Mouse (Mus musculus): Measurements from ENCODE around the gene Laptm4a. TPM values are rescaled to one million over a fixed set of nuclear protein-coding genes. Genes with fewer than 3 reads are reported as not detected.

The Laptm4a gene
- polyA plus RNA-seq, 2 experiments: 45.9 to 63.4 TPM

DNA sequence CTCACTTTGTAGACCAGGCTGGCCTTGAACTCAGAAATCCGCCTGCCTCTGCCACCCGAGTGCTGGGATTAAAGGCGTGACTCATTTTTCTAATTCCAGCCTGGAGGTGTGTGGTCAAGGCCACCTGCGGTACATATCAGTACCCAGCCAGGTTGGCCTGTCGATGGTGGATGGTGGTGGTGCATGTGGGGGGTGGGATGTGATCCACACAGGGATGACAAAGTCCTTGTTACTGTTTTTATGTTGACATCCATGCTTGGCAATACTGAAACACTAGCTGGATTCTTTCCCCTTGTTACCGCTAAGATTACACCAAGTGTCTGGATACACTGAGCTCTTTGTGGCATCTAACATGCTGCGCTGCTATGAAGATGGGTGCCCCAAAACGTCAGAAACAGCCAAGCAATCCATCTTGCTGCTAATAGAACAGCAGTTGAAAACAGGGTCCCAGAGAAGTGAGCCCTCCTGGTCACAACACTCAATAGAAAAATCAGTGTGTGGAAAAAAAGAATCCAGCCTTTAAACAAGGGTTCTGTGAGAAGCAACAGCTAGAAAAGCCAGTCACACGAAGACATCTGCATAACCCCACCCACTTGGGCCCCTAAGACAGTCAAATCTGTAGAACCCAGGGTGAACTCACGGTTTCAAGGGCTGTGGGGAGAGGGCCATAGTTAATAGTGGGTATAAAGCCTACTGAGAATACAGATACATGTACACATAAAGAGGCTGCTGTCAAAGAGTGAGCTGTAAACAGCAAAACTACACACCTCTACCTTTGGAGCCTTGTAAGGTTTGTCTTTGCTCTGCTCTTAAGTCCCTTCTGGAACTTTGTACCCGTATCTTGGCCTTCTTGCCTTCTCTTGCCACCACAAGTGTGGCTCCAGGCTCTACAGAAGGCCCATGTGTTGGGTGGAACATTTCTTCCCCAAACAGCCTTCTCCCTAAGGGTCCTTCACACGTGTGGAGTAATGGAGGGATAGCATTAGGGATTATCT, 18.8 kb downstream of the Laptm4a start:
- no peak overlapping the region for H3K4me3 ChIP-seq (ENCODE audit: insufficient read depth in 1 of 2, low read depth in 2 of 2, low read length in 2 of 2)
- 55% methylated on average over 12 of the region's 12 CpGs for WGBS (ENCODE audit: insufficient replicate concordance)
- ATAC-seq (ENCODE audit: insufficient read depth): no peak

GRCm38 (mm10) chr12:8941131-8941615, 19.7 kb downstream of the Laptm4a start:
- ATAC-seq (ENCODE audit: insufficient read depth): no peak
- Histone ChIP-seq H3K4me3 (ENCODE audit: insufficient read depth in 1 of 2, low read depth in 2 of 2, low read length in 2 of 2) (no peak overlapping the region), H3K27me3 (ENCODE audit: control insufficient read depth, insufficient read depth, low read length) (no peaks in the 10 kb centered on the region; the same call in 1 of the 2 replicates), H3K36me3 (replicated peaks; ENCODE audit: control insufficient read depth, insufficient read depth, low read depth) (peaks cover 15% of the 10 kb centered on the region), H3K9ac (replicated peaks) (no peak overlapping the region), H3K4me1 (replicated peaks; ENCODE audit: control insufficient read depth in 2 of 2, insufficient read depth in 2 of 2, low read length in 1 of 2) (no peaks in the 10 kb centered on the region), H3K9me3 (ENCODE audit: control insufficient read depth, low read length) (no peaks in the 10 kb centered on the region), H3K27ac (no peak overlapping the region), H3K4me2 (ENCODE audit: low read depth) (no peak overlapping the region)
- TF ChIP-seq EP300 (IDR thresholded peaks at IDR 0.05; ENCODE audit: low read depth): no peak
- TF ChIP-seq CTCF (IDR thresholded peaks at IDR 0.05; ENCODE audit: low read depth): no peak
- WGBS (ENCODE audit: insufficient replicate concordance): 59% methylated on average over 4 of the region's 4 CpGs
- DNase-seq (ENCODE audit: low read depth in 3 of 3, low spot score in 3 of 3): no peak

More for the DNA sequence above, 18.8 kb downstream of the Laptm4a start:
- Histone ChIP-seq H3K9me3 (ENCODE audit: control insufficient read depth, low read length) (no peaks in the 10 kb centered on the region), H3K36me3 (replicated peaks; ENCODE audit: control insufficient read depth, insufficient read depth, low read depth) (peaks cover 24% of the 10 kb centered on the region), H3K27me3 (ENCODE audit: control insufficient read depth, insufficient read depth, low read length) (no peaks in the 10 kb centered on the region), H3K4me1 (replicated peaks; ENCODE audit: control insufficient read depth in 2 of 2, insufficient read depth in 2 of 2, low read length in 1 of 2) (no peaks in the 10 kb centered on the region), H3K27ac (no peak overlapping the region), H3K4me2 (ENCODE audit: low read depth) (no peak overlapping the region), H3K9ac (replicated peaks) (no peak overlapping the region)
- DNase-seq (ENCODE audit: low read depth in 3 of 3, low spot score in 3 of 3): no peak
- TF ChIP-seq CTCF (IDR thresholded peaks at IDR 0.05; ENCODE audit: low read depth) (no peak), EP300 (IDR thresholded peaks at IDR 0.05; ENCODE audit: low read depth) (no peak)

DNA sequence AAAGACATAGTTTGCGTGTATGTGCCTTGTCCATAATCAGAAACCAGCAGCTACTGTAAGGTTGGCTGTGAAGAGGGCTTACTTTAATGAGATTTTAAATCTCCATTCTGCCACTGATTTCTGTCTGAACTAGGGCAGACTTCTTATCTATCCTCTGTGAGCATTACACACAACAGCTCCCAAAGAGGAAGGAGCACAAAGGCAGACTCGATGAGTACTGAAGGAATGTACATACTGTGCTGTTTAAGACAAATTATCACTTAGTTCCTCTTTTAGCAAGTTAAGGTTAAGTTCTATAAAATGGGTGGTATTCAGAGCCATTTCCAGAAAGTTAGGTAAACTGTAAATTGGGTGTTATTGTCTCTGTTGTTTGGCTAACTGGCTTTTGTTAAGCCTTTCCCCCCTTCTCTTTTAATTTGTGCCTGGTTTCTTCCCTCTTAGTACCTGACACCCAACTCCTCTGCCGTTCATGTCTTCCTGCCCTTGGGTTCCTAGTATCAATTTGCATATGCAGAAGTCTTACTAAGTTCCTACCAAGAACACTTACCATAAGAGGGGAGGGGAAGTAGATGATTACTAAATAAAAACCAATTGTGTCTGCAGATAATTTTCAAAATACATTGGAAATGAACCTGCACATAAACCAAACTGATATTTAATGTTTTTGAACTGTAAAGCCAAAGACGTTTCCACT, 20.4 kb downstream of the Laptm4a start:
- H3K9me3 ChIP-seq (ENCODE audit: control insufficient read depth, low read length): no peaks in the 10 kb centered on the region
- H3K27me3 ChIP-seq (ENCODE audit: control insufficient read depth, insufficient read depth, low read length): no peaks in the 10 kb centered on the region; the same call in 1 of the 2 replicates
- no peak overlapping the region for H3K9ac ChIP-seq (replicated peaks)
- no peak for ATAC-seq (ENCODE audit: insufficient read depth)
- 22% methylated on average over 4 of the region's 4 CpGs for WGBS (ENCODE audit: insufficient replicate concordance)
- no peaks in the 10 kb centered on the region for H3K4me1 ChIP-seq (replicated peaks; ENCODE audit: control insufficient read depth in 2 of 2, insufficient read depth in 2 of 2, low read length in 1 of 2)
- H3K36me3 ChIP-seq (replicated peaks; ENCODE audit: control insufficient read depth, insufficient read depth, low read depth): peaks cover 8% of the 10 kb centered on the region
- H3K4me3 ChIP-seq (ENCODE audit: insufficient read depth in 1 of 2, low read depth in 2 of 2, low read length in 2 of 2): no peak overlapping the region
- TF ChIP-seq CTCF (IDR thresholded peaks at IDR 0.05; ENCODE audit: low read depth): no peak
- TF ChIP-seq EP300 (IDR thresholded peaks at IDR 0.05; ENCODE audit: low read depth): no peak
- DNase-seq (ENCODE audit: low read depth in 3 of 3, low spot score in 3 of 3): no peak
- H3K4me2 ChIP-seq (ENCODE audit: low read depth): no peak overlapping the region
- no peak overlapping the region for H3K27ac ChIP-seq

- Histone ChIP-seq H3K4me1 (replicated peaks; ENCODE audit: control insufficient read depth in 2 of 2, insufficient read depth in 2 of 2, low read length in 1 of 2) (no peaks in the 10 kb centered on the region), H3K27ac (no peak overlapping the region), H3K27me3 (ENCODE audit: control insufficient read depth, insufficient read depth, low read length) (peaks cover 7% of the 10 kb centered on the region), H3K4me2 (ENCODE audit: low read depth) (peak overlapping the region; percentile 61), H3K4me3 (ENCODE audit: insufficient read depth in 1 of 2, low read depth in 2 of 2, low read length in 2 of 2) (no peak overlapping the region), H3K9ac (replicated peaks) (no peak overlapping the region), H3K36me3 (replicated peaks; ENCODE audit: control insufficient read depth, insufficient read depth, low read depth) (no peaks in the 10 kb centered on the region), H3K9me3 (ENCODE audit: control insufficient read depth, low read length) (no peaks in the 10 kb centered on the region)
- no peak for ATAC-seq (ENCODE audit: insufficient read depth)
- TF ChIP-seq CTCF (IDR thresholded peaks at IDR 0.05; ENCODE audit: low read depth) (no peak), EP300 (IDR thresholded peaks at IDR 0.05; ENCODE audit: low read depth) (no peak)
- DNase-seq (ENCODE audit: low read depth in 3 of 3, low spot score in 3 of 3): no peak
- WGBS (ENCODE audit: insufficient replicate concordance): 25% methylated on average over 9 of the region's 9 CpGs
Observed at GRCm38 (mm10) chr12:8947163-8947562, 25.7 kb downstream of the Laptm4a start.

Data from liver, embryonic 14.5 days (tissue).